Mouse (Mus musculus) central nervous system, embryonic 11.5 days (tissue): ENCODE results near the gene Keg1. TPM values are rescaled to one million over a fixed set of nuclear protein-coding genes. Genes with fewer than 3 reads are reported as not detected.

Experiments
- polyA plus RNA-seq: library from polyadenylated mRNA; depleted of rRNA; stranded (reverse); fragments of >200 nt; gene quantifications from 2 replicates; pipeline ENCODE4 v1.2.3, GENCODE M21; 2012; rRNA removed

Gene Keg1
- polyA plus RNA-seq = 0.10 TPM in 1 of 2 replicates, not detected in the other

DNA sequence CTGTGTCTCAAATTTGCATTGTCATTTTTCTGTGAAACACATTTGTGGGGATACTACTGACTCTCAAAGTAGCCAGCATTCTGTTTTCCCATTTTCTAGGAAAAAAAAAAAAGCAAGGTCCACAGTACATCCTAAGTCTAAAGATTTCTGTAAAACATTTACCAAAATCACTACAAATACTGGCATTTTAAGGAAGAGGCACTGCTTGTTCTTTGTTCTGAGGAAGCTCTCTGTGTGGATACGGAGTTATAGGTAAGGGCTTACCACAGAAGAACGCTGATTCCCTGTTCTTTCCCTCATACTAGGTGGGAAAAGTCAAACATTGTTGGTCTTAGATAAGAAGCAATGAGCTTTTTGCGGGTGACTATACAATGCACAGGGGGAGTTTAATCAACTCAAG is at the start of gene Keg1:
Keg1 (plus strand) TSS at position 197 of the 400 bp plus-strand sequence.

DNA sequence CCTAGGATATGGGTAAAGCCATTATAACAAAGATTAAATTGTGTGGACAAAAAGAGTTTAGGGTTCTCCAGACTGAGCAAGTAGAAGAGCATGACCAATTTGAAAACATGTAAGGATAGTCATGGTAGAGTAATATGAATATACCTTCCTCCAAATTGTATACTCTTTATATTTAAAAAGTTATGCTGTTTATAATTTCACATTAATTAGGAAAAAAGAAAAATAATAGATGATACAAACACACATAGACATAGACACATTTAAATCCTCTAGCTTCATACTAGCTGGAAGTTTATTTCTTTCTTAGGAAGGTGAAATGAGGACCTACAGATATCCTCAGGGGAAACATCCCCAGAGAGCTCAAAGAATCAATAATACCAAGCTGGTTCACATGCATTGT is 25.4 kb upstream of the Keg1 start, which contains the start of gene Olfr1442:
Olfr1442 (plus strand) TSS at position 301 of the 400 bp plus-strand sequence.

GRCm38 (mm10) chr19:12677812-12678211 is 17.8 kb upstream of the Keg1 start, which contains the start of gene Olfr1443:
TSS of gene Olfr1443 (plus strand) at chr19:12678112.

GRCm38 (mm10) chr19:12765308-12765707 is 69.7 kb downstream of the Keg1 start, which contains the start of gene Cntf:
TSS of gene Cntf (minus strand) at chr19:12765632.

Other genes starting within 250 kb of the Keg1 start
- gene Mpeg1, start 235.0 kb upstream of the Keg1 start, polyA plus RNA-seq = 1.5 and 1.7 TPM in 2 replicates
- 33.6 and 36.3 TPM in 2 replicates for gene Dtx4, start 194.3 kb upstream of the Keg1 start, polyA plus RNA-seq
- gene Fam111a, start 150.0 kb upstream of the Keg1 start, polyA plus RNA-seq = 21.2 and 22.4 TPM in 2 replicates
- 0.07 TPM in 1 of 2 replicates, not detected in the other for gene Gm4952, start 95.8 kb upstream of the Keg1 start, polyA plus RNA-seq
- gene Glyat, start 62.5 kb upstream of the Keg1 start, polyA plus RNA-seq = not detected in 2 replicates
- gene Olfr1442, start 25.3 kb upstream of the Keg1 start, polyA plus RNA-seq = not detected in 2 replicates
- gene Olfr1443, start 17.7 kb upstream of the Keg1 start, polyA plus RNA-seq = not detected in 2 replicates
- 4.9 and 5.1 TPM in 2 replicates for gene Cntf, start 69.8 kb downstream of the Keg1 start, polyA plus RNA-seq
- gene Zfp91, start 100.3 kb downstream of the Keg1 start, polyA plus RNA-seq = 36.9 and 40.9 TPM in 2 replicates
- 1.5 and 1.8 TPM in 2 replicates for gene Lpxn, start 100.4 kb downstream of the Keg1 start, polyA plus RNA-seq
- not detected in 2 replicates for gene Gm5244, start 150.9 kb downstream of the Keg1 start, polyA plus RNA-seq
- not detected in 2 replicates for gene Olfr1444, start 161.5 kb downstream of the Keg1 start, polyA plus RNA-seq
- gene Olfr1445, start 188.1 kb downstream of the Keg1 start, polyA plus RNA-seq = not detected in 2 replicates
- gene Olfr1446, start 197.7 kb downstream of the Keg1 start, polyA plus RNA-seq = not detected in 2 replicates
- not detected in 2 replicates for gene Olfr1447, start 208.0 kb downstream of the Keg1 start, polyA plus RNA-seq
- gene Olfr1448, start 228.6 kb downstream of the Keg1 start, polyA plus RNA-seq = not detected in 2 replicates
- not detected in 2 replicates for gene Olfr1449, start 235.1 kb downstream of the Keg1 start, polyA plus RNA-seq